Mouse (Mus musculus): ENCODE data around the gene Pm20d1. TPM values are rescaled to one million over a fixed set of nuclear protein-coding genes. Genes with fewer than 3 reads are reported as not detected.

Gene Pm20d1
- 0.09 and 0.20 TPM in 2 replicates for polyA plus RNA-seq (2014; fragmentation: Nextera tagmentation; extraction: Ambion mirVana)

GRCm38 (mm10) chr1:131797202-131797909 is at the start of gene Pm20d1:
Gene Pm20d1 (plus strand): TSS chr1:131797381.
- H3K4me1 ChIP-seq (ENCODE audit: control insufficient read depth, insufficient read depth, low read length): no peaks in the 10 kb centered on the region
- no peaks in the 10 kb centered on the region for H3K9me3 ChIP-seq (ENCODE audit: control insufficient read depth, low read length)
- peak within 1 kb of the TSS; percentile 17; the same call in 1 of the 2 replicates for H3K4me3 ChIP-seq (replicated peaks; ENCODE audit: low read depth, low read length)
- ATAC-seq (ENCODE audit: low FRiP score, low TSS enrichment) (no peak), DNase-seq (peak; percentile 39)
- 7% methylated on average over 26 of the region's 26 CpGs for WGBS
- H3K27me3 ChIP-seq (ENCODE audit: control insufficient read depth, insufficient read depth, low read length): no peaks in the 10 kb centered on the region
- peak within 1 kb of the TSS; percentile 34; the same call in 1 of the 2 replicates for H3K9ac ChIP-seq (replicated peaks; ENCODE audit: low read length)
- H3K27ac ChIP-seq (replicated peaks; ENCODE audit: low read depth, low read length): no peak within 1 kb of the TSS
- peak within 1 kb of the TSS; percentile 52 for H3K4me2 ChIP-seq (ENCODE audit: low read length)
- no peaks in the 10 kb centered on the region for H3K36me3 ChIP-seq (ENCODE audit: control insufficient read depth, insufficient read depth, low read length)

- no peak overlapping the region for H3K9ac ChIP-seq (replicated peaks; ENCODE audit: low read length)
- H3K36me3 ChIP-seq (ENCODE audit: control insufficient read depth, insufficient read depth, low read length): no peaks in the 10 kb centered on the region
- no peak overlapping the region for H3K27ac ChIP-seq (replicated peaks; ENCODE audit: low read depth, low read length)
- H3K27me3 ChIP-seq (ENCODE audit: control insufficient read depth, insufficient read depth, low read length): no peaks in the 10 kb centered on the region
- H3K4me1 ChIP-seq (ENCODE audit: control insufficient read depth, insufficient read depth, low read length): no peaks in the 10 kb centered on the region
- DNase-seq (no peak), ATAC-seq (ENCODE audit: low FRiP score, low TSS enrichment) (no peak)
- H3K4me2 ChIP-seq (ENCODE audit: low read length): no peak overlapping the region
- H3K9me3 ChIP-seq (ENCODE audit: control insufficient read depth, low read length): no peaks in the 10 kb centered on the region
- no peak overlapping the region for H3K4me3 ChIP-seq (replicated peaks; ENCODE audit: low read depth, low read length)
- WGBS: 55% methylated on average over 2 of the region's 2 CpGs
Measured at GRCm38 (mm10) chr1:131747761-131748160, 49.4 kb upstream of the Pm20d1 start.

GRCm38 (mm10) chr1:131748636-131749035 is 48.5 kb upstream of the Pm20d1 start:
- Histone ChIP-seq H3K27me3 (ENCODE audit: control insufficient read depth, insufficient read depth, low read length) (no peaks in the 10 kb centered on the region), H3K9me3 (ENCODE audit: control insufficient read depth, low read length) (no peaks in the 10 kb centered on the region), H3K4me1 (ENCODE audit: control insufficient read depth, insufficient read depth, low read length) (no peaks in the 10 kb centered on the region), H3K36me3 (ENCODE audit: control insufficient read depth, insufficient read depth, low read length) (no peaks in the 10 kb centered on the region), H3K9ac (replicated peaks; ENCODE audit: low read length) (no peak overlapping the region), H3K4me2 (ENCODE audit: low read length) (no peak overlapping the region), H3K4me3 (replicated peaks; ENCODE audit: low read depth, low read length) (no peak overlapping the region), H3K27ac (replicated peaks; ENCODE audit: low read depth, low read length) (no peak overlapping the region)
- 81% methylated on average over 2 of the region's 2 CpGs for WGBS
- DNase-seq (no peak), ATAC-seq (ENCODE audit: low FRiP score, low TSS enrichment) (no peak)

- DNase-seq (no peak), ATAC-seq (ENCODE audit: low FRiP score, low TSS enrichment) (no peak)
- H3K4me3 ChIP-seq (replicated peaks; ENCODE audit: low read depth, low read length): no peak overlapping the region
- no peak overlapping the region for H3K9ac ChIP-seq (replicated peaks; ENCODE audit: low read length)
- no peaks in the 10 kb centered on the region for H3K9me3 ChIP-seq (ENCODE audit: control insufficient read depth, low read length)
- H3K4me2 ChIP-seq (ENCODE audit: low read length): no peak overlapping the region
- no peaks in the 10 kb centered on the region for H3K4me1 ChIP-seq (ENCODE audit: control insufficient read depth, insufficient read depth, low read length)
- H3K27me3 ChIP-seq (ENCODE audit: control insufficient read depth, insufficient read depth, low read length): no peaks in the 10 kb centered on the region
- no peak overlapping the region for H3K27ac ChIP-seq (replicated peaks; ENCODE audit: low read depth, low read length)
- 82% methylated on average over 15 of the region's 15 CpGs for WGBS
- H3K36me3 ChIP-seq (ENCODE audit: control insufficient read depth, insufficient read depth, low read length): no peaks in the 10 kb centered on the region
Measured at GRCm38 (mm10) chr1:131749706-131750545, 47.3 kb upstream of the Pm20d1 start.

GRCm38 (mm10) chr1:131751181-131751890 is 45.8 kb upstream of the Pm20d1 start:
- ATAC-seq (ENCODE audit: low FRiP score, low TSS enrichment) (no peak), DNase-seq (no peak)
- Histone ChIP-seq H3K27ac (replicated peaks; ENCODE audit: low read depth, low read length) (no peak overlapping the region), H3K4me2 (ENCODE audit: low read length) (no peak overlapping the region), H3K9ac (replicated peaks; ENCODE audit: low read length) (no peak overlapping the region), H3K4me1 (ENCODE audit: control insufficient read depth, insufficient read depth, low read length) (no peaks in the 10 kb centered on the region), H3K9me3 (ENCODE audit: control insufficient read depth, low read length) (no peaks in the 10 kb centered on the region), H3K27me3 (ENCODE audit: control insufficient read depth, insufficient read depth, low read length) (no peaks in the 10 kb centered on the region), H3K36me3 (ENCODE audit: control insufficient read depth, insufficient read depth, low read length) (no peaks in the 10 kb centered on the region), H3K4me3 (replicated peaks; ENCODE audit: low read depth, low read length) (no peak overlapping the region)
- WGBS: 81% methylated on average over 3 of the region's 3 CpGs

GRCm38 (mm10) chr1:131751891-131752311 is 45.3 kb upstream of the Pm20d1 start:
- 59% methylated on average over 10 of the region's 10 CpGs for WGBS
- Histone ChIP-seq H3K27me3 (ENCODE audit: control insufficient read depth, insufficient read depth, low read length) (no peaks in the 10 kb centered on the region), H3K9ac (replicated peaks; ENCODE audit: low read length) (no peak overlapping the region), H3K4me1 (ENCODE audit: control insufficient read depth, insufficient read depth, low read length) (no peaks in the 10 kb centered on the region), H3K9me3 (ENCODE audit: control insufficient read depth, low read length) (no peaks in the 10 kb centered on the region), H3K27ac (replicated peaks; ENCODE audit: low read depth, low read length) (no peak overlapping the region), H3K4me3 (replicated peaks; ENCODE audit: low read depth, low read length) (no peak overlapping the region), H3K4me2 (ENCODE audit: low read length) (no peak overlapping the region), H3K36me3 (ENCODE audit: control insufficient read depth, insufficient read depth, low read length) (no peaks in the 10 kb centered on the region)
- ATAC-seq (ENCODE audit: low FRiP score, low TSS enrichment) (no peak), DNase-seq (peak; percentile 29)

- 86% methylated on average over 3 of the region's 3 CpGs for WGBS
- no peak overlapping the region for H3K27ac ChIP-seq (replicated peaks; ENCODE audit: low read depth, low read length)
- no peak overlapping the region for H3K4me3 ChIP-seq (replicated peaks; ENCODE audit: low read depth, low read length)
- DNase-seq (no peak), ATAC-seq (ENCODE audit: low FRiP score, low TSS enrichment) (no peak)
- H3K27me3 ChIP-seq (ENCODE audit: control insufficient read depth, insufficient read depth, low read length): no peaks in the 10 kb centered on the region
- H3K36me3 ChIP-seq (ENCODE audit: control insufficient read depth, insufficient read depth, low read length): no peaks in the 10 kb centered on the region
- no peaks in the 10 kb centered on the region for H3K9me3 ChIP-seq (ENCODE audit: control insufficient read depth, low read length)
- H3K4me1 ChIP-seq (ENCODE audit: control insufficient read depth, insufficient read depth, low read length): no peaks in the 10 kb centered on the region; the same call in 1 of the 2 replicates
- no peak overlapping the region for H3K9ac ChIP-seq (replicated peaks; ENCODE audit: low read length)
- no peak overlapping the region for H3K4me2 ChIP-seq (ENCODE audit: low read length)
Measured at GRCm38 (mm10) chr1:131754212-131754829, 42.9 kb upstream of the Pm20d1 start.

GRCm38 (mm10) chr1:131754916-131755315 is 42.3 kb upstream of the Pm20d1 start:
- no peak overlapping the region for H3K9ac ChIP-seq (replicated peaks; ENCODE audit: low read length)
- H3K36me3 ChIP-seq (ENCODE audit: control insufficient read depth, insufficient read depth, low read length): no peaks in the 10 kb centered on the region
- H3K4me1 ChIP-seq (ENCODE audit: control insufficient read depth, insufficient read depth, low read length): no peaks in the 10 kb centered on the region; the same call in 1 of the 2 replicates
- H3K4me3 ChIP-seq (replicated peaks; ENCODE audit: low read depth, low read length): no peak overlapping the region
- no peaks in the 10 kb centered on the region for H3K9me3 ChIP-seq (ENCODE audit: control insufficient read depth, low read length)
- no peak overlapping the region for H3K4me2 ChIP-seq (ENCODE audit: low read length)
- no peaks in the 10 kb centered on the region for H3K27me3 ChIP-seq (ENCODE audit: control insufficient read depth, insufficient read depth, low read length)
- no peak for ATAC-seq (ENCODE audit: low FRiP score, low TSS enrichment)
- H3K27ac ChIP-seq (replicated peaks; ENCODE audit: low read depth, low read length): no peak overlapping the region
- no peak for DNase-seq
- 92% methylated on average over 4 of the region's 4 CpGs for WGBS
